Mouse (Mus musculus) heart, embryonic 16.5 days (tissue): ENCODE results near the gene Epb41l3. TPM values are rescaled to one million over a fixed set of nuclear protein-coding genes. Genes with fewer than 3 reads are reported as not detected.

ENCODE experiments used
- ATAC-seq: fragments of 200-750 bp; cut with Nextera tagmentation; replicated peaks from 2 replicates; pipeline ENCODE4 v1.8.0; 2017; ENCODE audit warnings: moderate number of reproducible peaks; ENCODE audit not compliant: insufficient read depth, low FRiP score; ENCODE audit errors: extremely low read depth
- H3K27ac ChIP-seq: fragments of 300-500 bp; sonication (generic); 2 replicates; pipeline ENCODE4 v1.5.1; 2014; ENCODE audit warnings: mild to moderate bottlenecking, low read length, control low read depth, moderate library complexity
- H3K27me3 ChIP-seq: fragments of 300-500 bp; sonication (generic); 2 replicates; pipeline ENCODE4 v1.6.1; 2014; ENCODE audit warnings: low read length, mixed read lengths; ENCODE audit not compliant: control insufficient read depth, insufficient read depth
- H3K36me3 ChIP-seq: fragments of 300-500 bp; sonication (generic); 2 replicates; pipeline ENCODE4 v1.6.1; 2014; ENCODE audit not compliant: control insufficient read depth, insufficient read depth
- H3K4me1 ChIP-seq: fragments of 300-500 bp; sonication (generic); 2 replicates; pipeline ENCODE4 v1.6.1; 2014; ENCODE audit warnings: low read length, mixed read lengths; ENCODE audit not compliant: control insufficient read depth, insufficient read depth
- H3K4me2 ChIP-seq: fragments of 300-500 bp; sonication (generic); 2 replicates; pipeline ENCODE4 v1.6.1; 2014; ENCODE audit warnings: low read depth, mild to moderate bottlenecking, control low read depth, low read length
- H3K4me3 ChIP-seq: fragments of 300-500 bp; sonication (generic); 2 replicates; pipeline ENCODE4 v1.5.1; 2014; ENCODE audit warnings: mild to moderate bottlenecking, control low read depth, low read length
- H3K9ac ChIP-seq: fragments of 300-500 bp; sonication (generic); 2 replicates; pipeline ENCODE4 v1.6.1; 2014; ENCODE audit warnings: low read length, control low read depth
- H3K9me3 ChIP-seq: fragments of 300-500 bp; sonication (generic); replicated peaks from 2 replicates; pipeline ENCODE4 v1.6.1; 2016; ENCODE audit warnings: low read length; ENCODE audit not compliant: control insufficient read depth
- WGBS: fragments of 180-500 bp; shearing (Covaris S2); extraction: QIAGEN DNeasy Blood & Tissue Kit; methylation state at CpG from one replicate; pipeline ENCODE4 v1.1.7; 2014; 5-methylcytosine and 5-hydroxymethylcytosine counted together
- polyA plus RNA-seq: library from polyadenylated mRNA; unstranded; fragments of >200 nt; fragmentation: Nextera tagmentation; extraction: Ambion mirVana; gene quantifications from 2 replicates; pipeline ENCODE4 v1.2.1, GENCODE M21; 2015

Gene Epb41l3
- polyA plus RNA-seq, 1 experiment from 2014 or later, result 94.6 TPM

GRCm38 (mm10) chr17:69303579-69304274, 228.2 kb downstream of the Epb41l3 start:
- Histone ChIP-seq H3K4me3 (no peak overlapping the region), H3K27me3 (no peaks in the 10 kb centered on the region), H3K36me3 (no peaks in the 10 kb centered on the region), H3K27ac (no peak overlapping the region), H3K4me1 (no peaks in the 10 kb centered on the region), H3K4me2 (no peak overlapping the region), H3K9me3 (no peaks in the 10 kb centered on the region), H3K9ac (no peak overlapping the region)
- 68% methylated on average over 11 of the region's 11 CpGs for WGBS
- no peak for ATAC-seq

- no peak overlapping the region for H3K4me3 ChIP-seq
- no peak overlapping the region for H3K4me2 ChIP-seq
- no peaks in the 10 kb centered on the region for H3K4me1 ChIP-seq
- H3K36me3 ChIP-seq, result no peaks in the 10 kb centered on the region
- H3K9me3 ChIP-seq, result no peaks in the 10 kb centered on the region
- no peak for ATAC-seq
- WGBS, result 80% methylated on average over 9 of the region's 9 CpGs
- H3K9ac ChIP-seq, result no peak overlapping the region
- H3K27me3 ChIP-seq, result no peaks in the 10 kb centered on the region
- no peak overlapping the region for H3K27ac ChIP-seq
These were observed 232.2 kb downstream of the Epb41l3 start for GRCm38 (mm10) chr17:69307636-69308035.

GRCm38 (mm10) chr17:69309872-69310271, 234.4 kb downstream of the Epb41l3 start:
- Histone ChIP-seq H3K9me3 (no peaks in the 10 kb centered on the region), H3K9ac (no peak overlapping the region), H3K4me1 (no peaks in the 10 kb centered on the region), H3K27ac (no peak overlapping the region), H3K4me2 (no peak overlapping the region), H3K4me3 (no peak overlapping the region), H3K27me3 (no peaks in the 10 kb centered on the region), H3K36me3 (no peaks in the 10 kb centered on the region)
- ATAC-seq, result no peak
- WGBS, result 75% methylated on average over 4 of the region's 4 CpGs

- 82% methylated on average over 10 of the region's 10 CpGs for WGBS
- Histone ChIP-seq H3K4me1 (no peaks in the 10 kb centered on the region), H3K4me2 (no peak overlapping the region), H3K9ac (no peak overlapping the region), H3K9me3 (no peaks in the 10 kb centered on the region), H3K4me3 (no peak overlapping the region), H3K27me3 (no peaks in the 10 kb centered on the region), H3K36me3 (no peaks in the 10 kb centered on the region), H3K27ac (no peak overlapping the region)
- no peak for ATAC-seq
These were observed 245.0 kb downstream of the Epb41l3 start for GRCm38 (mm10) chr17:69320496-69320895.

GRCm38 (mm10) chr17:69322721-69323120, 247.2 kb downstream of the Epb41l3 start:
- Histone ChIP-seq H3K27me3 (no peaks in the 10 kb centered on the region), H3K4me1 (no peaks in the 10 kb centered on the region), H3K9ac (no peak overlapping the region), H3K4me2 (no peak overlapping the region), H3K36me3 (no peaks in the 10 kb centered on the region), H3K27ac (no peak overlapping the region), H3K4me3 (no peak overlapping the region), H3K9me3 (no peaks in the 10 kb centered on the region)
- no peak for ATAC-seq
- WGBS, result 76% methylated on average over 2 of the region's 2 CpGs

Other genes starting within 250 kb of the Epb41l3 start
- gene Tmem200c, start 249.1 kb upstream of the Epb41l3 start, polyA plus RNA-seq, result 0.04 and 0.24 TPM in 2 replicates